ENCODE assay signal across 24 mouse cellular contexts in the genomic region with DNA sequence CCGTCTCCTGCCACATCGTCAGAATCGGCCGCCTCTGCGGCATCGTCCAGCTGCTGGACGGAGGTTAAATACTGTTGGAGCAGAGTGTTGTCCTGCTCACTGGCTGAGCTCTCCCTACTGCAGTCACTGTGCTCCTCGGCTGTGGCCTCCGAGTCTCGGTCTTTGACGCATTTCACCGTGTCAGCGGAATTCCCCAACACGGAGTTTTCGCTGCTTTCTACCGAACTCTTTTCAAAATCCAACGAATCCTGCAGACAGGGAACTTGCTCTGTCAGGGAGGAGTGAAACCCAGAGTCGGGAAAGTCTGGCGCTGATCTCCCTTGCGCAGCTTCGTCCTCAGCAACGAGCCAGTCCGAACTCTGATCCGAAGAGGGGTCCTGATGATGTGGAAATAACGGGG. TPM values are rescaled to one million over a fixed set of nuclear protein-coding genes. Genes with fewer than 3 reads are reported as not detected.
DNase-seq lines count a peak whose midpoint lies in the region; ATAC-seq and TF ChIP-seq lines count a peak whose summit lies in the region.
"Had no signal": no experiment of that assay in that cellular context is flagged by ENCODE, and none has a peak within 500 bp of the region (broad histone marks: within the 10 kb centered on the region; RNA-seq: fewer than 3 reads in every experiment).

No protein-coding gene starts in this region.

- 90% methylated on average over 25 of the region's 25 CpGs for WGBS in hindbrain, postnatal 0 days

- peak overlapping the region; percentile 24; the same call in 1 of the 2 replicates for H3K27ac ChIP-seq in testis, adult 2 months (ENCODE audit: control insufficient read depth, insufficient read depth, low read depth, low read length)
- H3K27ac ChIP-seq in hindbrain, postnatal 0 days: no peak overlapping the region
- H3K27ac ChIP-seq: forebrain, embryonic 10.5 days; gastrocnemius, adult 2 months; heart, embryonic 13.5 days; hindbrain, embryonic 14.5 days; intestine, embryonic 15.5 days had no signal

- H3K27me3 ChIP-seq in testis, adult 2 months (ENCODE audit: control insufficient read depth, insufficient read depth, low read length): no peaks in the 10 kb centered on the region
- peaks cover 10% of the 10 kb centered on the region for H3K27me3 ChIP-seq in E14TG2a.4 (ENCODE audit: insufficient read depth, low read length)
- no peaks in the 10 kb centered on the region for H3K27me3 ChIP-seq in hindbrain, postnatal 0 days (ENCODE audit: insufficient read depth, low read length)
- H3K27me3 ChIP-seq: heart, embryonic 13.5 days; intestine, embryonic 15.5 days; Patski had no signal

- no peaks in the 10 kb centered on the region for H3K9me3 ChIP-seq in E14TG2a.4 (ENCODE audit: low read length)
- H3K9me3 ChIP-seq in hindbrain, postnatal 0 days (ENCODE audit: low read length): no peaks in the 10 kb centered on the region
- H3K9me3 ChIP-seq: forebrain, embryonic 10.5 days; G1E; heart, embryonic 13.5 days; intestine, embryonic 15.5 days had no signal

- TF ChIP-seq POLR2A in testis, adult 2 months (IDR thresholded peaks at IDR 0.05; ENCODE audit: control insufficient read depth, low read depth, low read length): no peak

- no peak overlapping the region for H3K4me2 ChIP-seq in hindbrain, postnatal 0 days (ENCODE audit: low read depth, low read length)
- H3K4me2 ChIP-seq: heart, embryonic 13.5 days; hindbrain, embryonic 14.5 days; intestine, embryonic 15.5 days had no signal

- peaks cover 9% of the 10 kb centered on the region for H3K4me1 ChIP-seq in testis, adult 2 months (ENCODE audit: control insufficient read depth, insufficient read depth, low read length)
- H3K4me1 ChIP-seq in E14TG2a.4 (replicated peaks; ENCODE audit: low read depth, low read length): peaks cover 12% of the 10 kb centered on the region; the same call in 1 of the 2 replicates
- H3K4me1 ChIP-seq in hindbrain, postnatal 0 days (ENCODE audit: insufficient read depth, low read length): no peaks in the 10 kb centered on the region
- H3K4me1 ChIP-seq: forebrain, embryonic 10.5 days; heart, embryonic 13.5 days; intestine, embryonic 15.5 days had no signal

- H3K4me3 ChIP-seq in testis, adult 2 months (ENCODE audit: control insufficient read depth, low read depth, low read length): peak overlapping the region; percentile 59
- H3K4me3 ChIP-seq in E14TG2a.4 (replicated peaks; ENCODE audit: low read length): peak overlapping the region; percentile 60
- no peak overlapping the region for H3K4me3 ChIP-seq in hindbrain, postnatal 0 days (ENCODE audit: low read length)
- H3K4me3 ChIP-seq: forebrain, embryonic 10.5 days; gastrocnemius, adult 2 months; heart, embryonic 13.5 days; intestine, embryonic 15.5 days had no signal

- DNase-seq in testis, postnatal 10 days (ENCODE audit: low spot score): no peak
- DNase-seq in yolk sac, embryonic 10.5 days (ENCODE audit: low spot score): peak; percentile 24
- DNase-seq in hindbrain, postnatal 0 days (ENCODE audit: low spot score): no peak
- no peak for DNase-seq in lung, adult 18-20 months
- DNase-seq: adrenal gland, postnatal 10 days; adrenal gland, postnatal 36 days; cerebellum, adult 18-20 months; cerebellum, adult 9-10 months; cerebellum, postnatal 14 days; forebrain, postnatal 0 days; gastrocnemius, adult 2 months; gastrocnemius, postnatal 14 days; heart, adult 18-20 months; heart, postnatal 14 days; heart, postnatal 4 days had no signal

- H3K9ac ChIP-seq in hindbrain, postnatal 0 days (replicated peaks; ENCODE audit: low read length): no peak overlapping the region
- H3K9ac ChIP-seq: forebrain, postnatal 0 days; heart, embryonic 13.5 days; hindbrain, embryonic 14.5 days; intestine, embryonic 15.5 days had no signal

- no peak for ATAC-seq in hindbrain, postnatal 0 days
- ATAC-seq: forebrain, embryonic 14.5 days; forebrain, postnatal 0 days; intestine, embryonic 15.5 days; Patski had no signal

- H3K36me3 ChIP-seq in testis, adult 2 months (ENCODE audit: control insufficient read depth, insufficient read depth, low read length): peaks cover 4% of the 10 kb centered on the region; the same call in 1 of the 2 replicates
- H3K36me3 ChIP-seq in E14TG2a.4 (ENCODE audit: insufficient read depth, low read length): peaks cover 16% of the 10 kb centered on the region
- 0 out of 2 replicates have a peak, but pooled peaks cover 19% of the 10 kb centered on the region for H3K36me3 ChIP-seq in hindbrain, postnatal 0 days (ENCODE audit: insufficient read depth, low read length)

- TF ChIP-seq CTCF in testis, adult 2 months (IDR thresholded peaks at IDR 0.05; ENCODE audit: control insufficient read depth, insufficient read depth, insufficient replicate concordance, low read depth, low read length): no peak
- no peak for TF ChIP-seq CTCF in E14TG2a.4 (conservative IDR thresholded peaks at IDR 0.05; ENCODE audit: low read length)
- TF ChIP-seq CTCF in hindbrain, postnatal 0 days (IDR thresholded peaks at IDR 0.05; ENCODE audit: low read depth): no peak

RNA-seq across cellular contexts. Expression of a gene that starts 10.3 kb away (rescaled TPM):
- 8.5 and 8.8 TPM in 2 replicates for polyA plus RNA-seq in testis, adult 2 months (2012; rRNA removed)
- total RNA-seq in hindbrain, postnatal 0 days (2014; rRNA removed): 1.8 and 2.4 TPM in 2 replicates
- 0.84 and 1.1 TPM in 2 replicates for polyA plus RNA-seq in hindbrain, postnatal 0 days (2015; fragmentation: Nextera tagmentation; extraction: Ambion mirVana)

RNA-seq across cellular contexts. Expression of a gene that starts 29.3 kb away (rescaled TPM):
- polyA plus RNA-seq in testis, adult 2 months (2012; rRNA removed): 2.2 and 3.0 TPM in 2 replicates
- total RNA-seq in hindbrain, postnatal 0 days (2014; rRNA removed): 4.9 and 7.1 TPM in 2 replicates
- polyA plus RNA-seq in hindbrain, postnatal 0 days (2015; fragmentation: Nextera tagmentation; extraction: Ambion mirVana): 5.8 and 7.0 TPM in 2 replicates
